Mouse (Mus musculus) stomach, postnatal 0 days (tissue): ENCODE data around the gene Erich6.

Experiments used
- CTCF ChIP-seq: IDR thresholded peaks from 2 replicates; pipeline ENCODE4 v1.5.1; 2016; ENCODE audit warnings: antibody characterized with exemption, low read depth, mild to moderate bottlenecking, moderate library complexity
- EP300 ChIP-seq: optimal IDR thresholded peaks from 2 replicates; pipeline ENCODE3; 2016; ENCODE audit warnings: antibody characterized with exemption

GRCm38 (mm10) chr3:58608506-58608905, 28.5 kb downstream of the Erich6 start:
- TF ChIP-seq CTCF (no peak), EP300 (no peak)
